Mouse (Mus musculus) heart, adult 18-20 months (tissue): ENCODE measurements around the gene Yju2. TPM values are rescaled to one million over a fixed set of nuclear protein-coding genes. Genes with fewer than 3 reads are reported as not detected.

Experiments used
- DNase-seq, 2 experiments: peaks; one replicate each; pipeline ENCODE4 v3.0.0; 2021 to 2022; ENCODE audit warnings: mixed read lengths in 1 of 2
- total RNA-seq, 2 experiments: library from RNA; stranded (reverse); gene quantifications; 2 replicates each; pipeline ENCODE4 v1.2.3; 2021

Yju2 gene
- total RNA-seq, 2 experiments from 2014 or later = 7.5 to 8.6 TPM

DNA sequence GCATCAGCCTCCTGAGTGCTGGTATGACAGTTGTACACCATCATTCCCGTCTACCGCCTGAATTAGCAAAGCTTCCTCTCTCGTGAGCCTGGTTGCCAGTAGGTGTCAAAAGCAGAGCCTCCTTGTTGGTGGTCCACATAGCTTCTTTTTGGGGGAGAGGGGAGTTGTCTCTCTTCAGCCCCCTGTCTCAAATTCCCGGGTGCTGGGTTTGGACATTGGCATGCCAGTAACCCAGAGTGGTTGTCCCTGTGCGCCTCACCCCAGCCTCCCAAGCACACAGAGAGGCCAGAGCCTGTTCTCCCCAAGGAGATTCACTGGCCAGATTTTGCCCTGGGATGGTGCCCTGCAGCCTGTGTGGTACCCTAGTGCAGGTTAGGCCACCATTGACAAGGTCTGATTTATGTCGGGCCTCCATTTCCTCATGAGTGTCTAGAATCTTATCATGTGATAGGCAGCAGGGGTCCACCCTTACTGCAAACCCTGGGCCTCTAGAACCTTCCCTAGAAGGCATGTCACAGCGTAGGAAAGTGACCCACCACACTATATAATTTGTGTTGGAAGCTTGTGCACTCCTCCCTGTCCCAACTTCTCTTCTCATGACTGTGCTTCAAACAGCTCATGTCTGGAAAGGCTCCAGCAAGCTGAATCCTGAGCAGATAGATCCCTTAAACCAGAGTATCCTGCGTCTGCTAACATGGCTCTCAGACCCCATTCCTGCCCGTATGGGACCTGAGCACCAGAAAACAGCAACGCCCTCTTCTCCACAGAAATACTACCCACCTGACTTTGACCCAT is 1.2 kb downstream of the Yju2 start:
- no peak for DNase-seq

DNA sequence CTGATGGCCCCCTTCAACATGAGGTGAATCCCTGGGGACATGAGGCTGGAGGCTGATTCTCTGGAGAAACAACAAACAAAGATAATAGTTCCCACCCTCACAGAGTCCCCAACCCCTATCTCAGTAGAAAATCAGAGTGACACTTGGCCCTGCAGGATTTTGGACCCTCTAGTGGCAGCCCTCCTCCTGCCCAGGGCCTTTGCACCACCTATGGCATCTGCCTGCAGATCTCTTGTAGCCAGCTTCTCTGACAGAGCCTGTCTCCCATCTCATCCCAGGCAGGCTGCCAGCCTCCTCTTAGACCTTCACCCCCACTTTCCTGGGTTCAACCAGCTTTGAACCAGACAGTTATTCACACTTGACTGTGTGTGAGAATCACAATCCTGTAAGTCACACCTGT is 1.9 kb downstream of the Yju2 start:
- DNase-seq = no peak

- DNase-seq = no peak
These were observed 2.7 kb downstream of the Yju2 start for GRCm38 (mm10) chr17:55961631-55962030.

GRCm38 (mm10) chr17:55963171-55963570 is 4.3 kb downstream of the Yju2 start:
- DNase-seq = no peak

DNA sequence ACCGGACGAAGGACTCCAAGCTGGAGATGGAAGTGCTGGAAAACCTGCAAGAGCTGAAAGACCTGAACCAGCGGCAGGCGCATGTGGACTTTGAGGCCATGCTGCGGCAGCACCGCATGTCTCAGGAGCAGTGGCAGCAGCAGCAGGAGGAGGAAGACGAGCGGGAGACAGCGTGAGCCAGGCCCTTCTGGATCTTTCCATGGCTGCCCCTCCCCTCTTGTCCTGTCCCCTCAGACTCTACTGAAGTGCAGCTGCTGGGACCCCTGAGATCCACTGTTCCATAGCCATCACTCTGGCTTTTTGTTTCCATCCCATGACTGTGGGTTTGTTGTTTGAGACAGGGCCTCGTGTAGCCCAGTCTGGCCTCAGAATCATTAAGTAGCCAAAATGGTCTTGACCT is 5.6 kb downstream of the Yju2 start:
- DNase-seq = no peak

GRCm38 (mm10) chr17:55964996-55965395 is 6.1 kb downstream of the Yju2 start:
- no peak for DNase-seq

DNA sequence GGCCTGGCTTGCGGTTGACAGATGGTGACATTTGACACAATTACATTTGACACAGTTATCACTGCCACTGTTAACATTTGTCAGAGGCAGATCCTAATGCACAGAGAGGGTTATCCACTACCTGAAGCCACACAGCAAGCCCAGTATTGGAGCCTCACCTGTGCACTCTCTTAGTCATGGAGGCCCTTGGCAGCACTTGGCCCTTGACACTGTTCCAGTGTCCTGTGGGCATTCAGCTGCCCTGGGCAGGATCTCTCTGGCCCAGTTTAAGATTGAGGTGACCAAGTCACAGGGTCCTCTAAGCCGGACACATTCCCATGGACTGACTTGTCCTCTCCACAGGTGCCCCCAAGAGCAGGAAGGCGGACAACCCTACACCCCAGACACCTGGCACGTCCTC is 8.3 kb downstream of the Yju2 start:
- DNase-seq = no peak

DNA sequence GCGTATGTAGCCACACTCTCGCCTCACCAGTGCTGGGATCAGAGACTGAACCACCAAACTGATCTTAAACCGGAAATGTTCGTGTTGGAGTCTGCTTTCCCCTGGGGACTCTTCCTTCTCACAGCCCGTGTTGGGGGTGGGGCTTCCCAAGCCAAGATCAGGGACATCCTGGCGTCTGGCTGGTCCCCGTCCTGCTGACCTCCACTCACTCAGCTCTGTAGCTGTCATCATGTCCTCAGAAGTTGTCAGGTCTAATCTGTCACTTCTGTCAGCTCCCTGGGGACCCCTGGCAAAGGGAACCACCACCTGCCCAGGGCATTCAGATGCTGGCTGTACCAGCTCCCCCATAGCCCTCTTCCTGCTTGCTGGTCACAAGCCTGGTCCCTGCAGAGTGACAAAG is 9.3 kb downstream of the Yju2 start:
- DNase-seq = peak; percentile 27 to 43

DNA sequence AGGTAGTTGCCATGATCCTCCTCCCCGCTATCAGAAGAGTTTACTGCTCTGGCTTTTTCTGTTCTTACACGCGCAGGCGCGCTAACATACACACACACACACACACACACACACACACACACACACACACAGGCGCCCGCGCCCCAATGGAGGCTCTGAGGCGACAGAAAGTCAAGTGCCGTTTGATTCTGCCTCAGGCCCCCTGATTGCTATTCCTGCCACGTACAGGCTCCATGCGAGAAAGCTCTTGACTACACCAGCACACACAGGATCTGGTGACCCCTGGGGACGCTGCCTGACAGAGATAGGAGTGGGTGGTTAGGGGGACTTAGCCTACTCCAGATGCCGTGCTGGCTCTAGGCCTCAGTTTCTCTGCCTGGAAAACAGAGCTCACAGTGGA is 10.7 kb downstream of the Yju2 start:
- DNase-seq = peak in 1 of 2 experiments; percentile 23

- DNase-seq = peak in 1 of 2 experiments; percentile 20
These were observed 11.3 kb downstream of the Yju2 start, which contains the start of gene Shd for GRCm38 (mm10) chr17:55969966-55970891. Gene Shd, plus strand, starts transcription at chr17:55970467.

GRCm38 (mm10) chr17:55971453-55971852 is 12.6 kb downstream of the Yju2 start:
- DNase-seq = no peak

DNA sequence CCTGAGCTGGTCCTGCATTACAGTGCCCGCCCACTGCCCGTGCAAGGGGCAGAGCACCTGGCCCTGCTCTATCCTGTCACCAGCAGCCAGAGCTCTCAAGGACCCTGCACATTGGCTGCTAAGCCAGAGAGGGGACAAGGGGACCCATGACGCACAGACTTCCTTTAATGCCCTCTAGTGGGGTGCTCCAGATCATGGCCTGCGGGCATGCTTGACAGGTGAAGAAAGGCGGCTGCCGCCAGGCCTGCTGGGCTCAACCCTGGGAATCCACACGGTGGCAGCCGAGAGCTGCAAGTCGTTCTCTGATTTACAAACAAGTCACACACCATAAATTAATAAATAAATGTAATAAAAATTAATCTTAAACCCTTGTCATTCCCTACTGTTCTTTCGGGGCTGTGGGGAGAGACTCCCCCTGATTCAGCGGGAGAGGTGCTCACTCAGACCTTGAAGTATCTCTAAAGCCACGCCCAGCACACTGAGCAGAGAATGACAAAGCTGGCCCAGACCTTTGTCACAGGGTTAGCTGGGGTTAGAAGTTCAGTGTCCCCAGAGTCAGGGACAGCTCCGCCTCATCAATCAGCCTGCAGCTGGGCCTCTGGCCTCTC is 17.5 kb downstream of the Yju2 start:
- peak; percentile 69 to 90 for DNase-seq

DNA sequence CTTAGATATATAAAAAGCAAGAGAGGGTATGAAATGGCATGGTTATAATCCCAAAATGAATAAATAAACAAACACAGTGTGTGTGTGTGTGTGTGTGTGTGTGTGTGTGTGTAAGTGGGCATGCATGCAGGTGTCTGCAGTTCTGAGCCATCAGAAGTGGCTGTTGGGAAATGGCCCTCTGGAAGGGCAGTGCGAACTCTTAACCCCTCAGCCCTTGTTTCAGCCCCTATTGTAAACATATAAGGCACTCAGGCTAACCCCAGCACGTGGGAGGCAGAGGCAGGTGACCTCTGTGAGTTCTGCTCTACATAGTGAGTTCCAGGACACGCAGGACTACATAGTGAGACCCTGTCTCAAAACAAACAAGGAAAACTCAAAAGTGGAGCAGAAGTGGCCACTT is 18.4 kb downstream of the Yju2 start:
- no peak for DNase-seq

DNA sequence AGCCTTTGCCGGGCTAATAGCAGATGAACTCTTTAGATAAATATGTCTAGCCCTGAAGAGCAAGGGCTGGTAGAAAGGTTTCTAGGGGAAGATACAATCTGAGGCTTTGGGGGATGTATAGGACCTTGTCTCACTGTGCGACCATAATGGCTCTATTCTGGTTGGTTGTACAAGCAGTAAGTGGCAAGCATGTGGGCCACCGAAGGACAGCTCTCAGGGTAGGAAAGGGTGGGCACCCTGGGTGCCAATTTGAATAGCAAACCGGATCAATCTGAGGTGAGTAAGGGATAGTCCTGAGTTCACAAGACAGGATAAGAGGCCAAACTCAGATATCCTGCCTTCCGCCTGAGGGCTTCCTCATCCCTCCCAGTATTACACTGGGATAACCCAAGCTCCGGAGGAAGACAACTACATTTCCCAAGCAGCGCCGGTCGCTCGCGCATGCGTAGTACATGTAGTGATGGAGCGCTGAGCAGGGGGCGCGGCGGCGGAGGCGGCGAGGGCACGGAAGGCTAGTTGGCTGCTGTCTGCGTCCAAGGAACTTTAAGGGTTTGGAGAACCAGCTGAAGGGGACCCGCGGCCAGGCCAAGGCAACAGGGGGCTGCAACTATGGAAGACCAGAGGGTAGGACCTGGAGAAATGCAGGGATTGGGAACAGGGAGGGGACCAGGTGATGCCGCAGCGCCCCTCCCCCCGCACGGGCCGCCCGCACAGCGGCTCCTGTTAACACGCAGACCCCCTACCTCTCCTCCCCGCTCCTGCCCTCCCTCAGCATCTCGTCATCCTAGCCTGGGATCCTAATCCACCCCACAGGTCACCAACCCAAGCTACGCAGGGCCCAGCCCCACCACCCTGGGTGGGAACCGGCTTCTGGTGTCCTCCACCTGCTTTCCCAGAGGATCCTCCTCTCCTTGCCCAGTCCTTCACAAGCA is 27.4 kb downstream of the Yju2 start, which contains the start of gene Fsd1:
Gene Fsd1 (plus strand): TSS at position 480 of the 932 bp plus-strand sequence.
- DNase-seq = peak in 1 of 2 experiments; percentile 31

- no peak for DNase-seq
These were observed 31.5 kb downstream of the Yju2 start for GRCm38 (mm10) chr17:55990278-55990898.

DNA sequence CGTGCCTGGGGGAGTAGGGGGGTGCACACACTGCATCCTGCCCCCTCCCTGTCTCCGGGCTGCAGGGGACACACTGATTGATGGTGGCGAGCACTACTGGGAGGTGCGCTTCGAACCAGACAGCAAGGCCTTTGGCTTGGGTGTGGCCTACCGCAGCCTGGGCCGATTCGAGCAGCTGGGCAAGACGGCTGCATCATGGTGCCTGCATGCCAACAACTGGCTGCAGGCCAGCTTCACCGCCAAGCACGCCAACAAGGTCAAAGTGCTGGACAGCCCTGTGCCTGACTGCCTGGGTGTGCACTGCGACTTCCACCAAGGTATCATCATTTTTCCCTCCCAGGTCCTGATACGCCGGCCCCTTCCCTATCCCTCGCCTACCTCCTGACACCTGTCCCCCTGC is 37.1 kb downstream of the Yju2 start:
- DNase-seq = peak; percentile 50 to 53

DNA sequence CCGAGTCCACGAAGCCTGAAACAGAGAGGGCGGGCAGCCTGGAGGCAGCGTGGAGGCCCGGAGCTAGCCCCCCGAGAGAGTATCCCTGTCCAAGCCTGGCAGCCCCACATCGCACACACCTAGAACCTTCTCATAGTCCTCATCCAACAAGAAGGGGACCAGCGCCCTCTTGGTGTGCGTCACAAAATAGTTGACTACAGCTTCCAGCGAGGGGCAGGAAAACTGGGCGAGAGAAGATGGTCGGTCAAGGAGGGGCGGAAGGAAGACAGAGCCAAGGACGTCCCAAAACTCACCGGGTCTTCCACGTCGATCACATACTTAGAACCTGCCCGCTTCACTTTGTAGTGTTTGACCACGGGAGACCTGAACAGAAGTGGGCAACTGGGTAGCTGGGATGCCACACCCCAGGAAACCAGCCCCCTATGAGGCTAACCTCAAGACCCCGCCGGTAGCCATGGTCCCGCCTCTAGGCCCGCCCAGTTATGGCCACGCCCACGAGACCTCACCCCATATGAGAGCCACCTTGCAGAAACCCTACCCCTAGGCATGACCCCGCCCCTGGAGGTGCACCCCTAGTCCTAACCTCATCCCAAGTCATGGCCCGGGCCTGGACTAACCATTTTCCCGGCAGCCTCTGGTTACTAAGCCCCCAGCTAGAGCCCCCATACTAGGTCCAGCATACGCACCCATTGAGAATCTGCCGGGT is 41.0 kb downstream of the Yju2 start:
- DNase-seq = no peak

- DNase-seq = no peak
These were observed 44.1 kb downstream of the Yju2 start for GRCm38 (mm10) chr17:56003000-56003399.

DNA sequence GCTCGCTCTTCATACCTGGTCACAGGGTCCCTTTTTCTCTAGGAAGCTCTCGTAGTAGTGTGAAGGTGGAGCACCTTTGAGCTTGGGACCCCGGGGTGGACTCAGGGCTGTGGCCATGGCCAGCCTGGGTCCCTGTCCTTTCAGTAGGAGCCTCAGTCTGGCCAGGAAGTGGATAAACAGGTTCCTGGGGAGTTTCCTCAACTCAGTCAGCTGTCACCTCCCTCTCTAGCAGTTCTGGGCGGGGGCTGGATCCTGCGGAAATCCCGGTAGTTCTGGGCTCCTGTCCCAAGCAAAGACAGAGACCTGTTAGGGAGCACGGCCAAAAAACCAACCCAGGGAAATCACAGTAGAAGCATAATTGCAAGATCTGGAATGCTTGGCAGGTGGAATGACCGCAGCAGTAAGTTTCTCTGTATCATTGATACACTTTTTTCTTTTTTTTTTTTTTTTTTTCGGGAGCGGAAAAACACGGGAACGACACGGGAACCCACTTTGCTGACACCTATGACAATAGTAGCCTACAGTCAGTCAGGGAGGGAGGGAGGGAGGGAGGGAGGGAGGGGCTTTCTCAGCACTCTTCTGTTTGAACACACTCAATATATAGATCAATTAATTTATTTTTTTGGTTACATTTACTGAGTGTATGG is 46.6 kb downstream of the Yju2 start, which contains the start of the genes Stap2 and Mpnd:
Gene Stap2 (minus strand): TSS at position 170 of the 647 bp plus-strand sequence.
Gene Mpnd (plus strand): TSS at position 297 of the 647 bp plus-strand sequence.
- peak; percentile 70 to 88 for DNase-seq

- no peak for DNase-seq
These were observed 48.1 kb downstream of the Yju2 start for GRCm38 (mm10) chr17:56006956-56007355.
